26 mouse cellular contexts compared by ENCODE assay signal in the genomic region with DNA sequence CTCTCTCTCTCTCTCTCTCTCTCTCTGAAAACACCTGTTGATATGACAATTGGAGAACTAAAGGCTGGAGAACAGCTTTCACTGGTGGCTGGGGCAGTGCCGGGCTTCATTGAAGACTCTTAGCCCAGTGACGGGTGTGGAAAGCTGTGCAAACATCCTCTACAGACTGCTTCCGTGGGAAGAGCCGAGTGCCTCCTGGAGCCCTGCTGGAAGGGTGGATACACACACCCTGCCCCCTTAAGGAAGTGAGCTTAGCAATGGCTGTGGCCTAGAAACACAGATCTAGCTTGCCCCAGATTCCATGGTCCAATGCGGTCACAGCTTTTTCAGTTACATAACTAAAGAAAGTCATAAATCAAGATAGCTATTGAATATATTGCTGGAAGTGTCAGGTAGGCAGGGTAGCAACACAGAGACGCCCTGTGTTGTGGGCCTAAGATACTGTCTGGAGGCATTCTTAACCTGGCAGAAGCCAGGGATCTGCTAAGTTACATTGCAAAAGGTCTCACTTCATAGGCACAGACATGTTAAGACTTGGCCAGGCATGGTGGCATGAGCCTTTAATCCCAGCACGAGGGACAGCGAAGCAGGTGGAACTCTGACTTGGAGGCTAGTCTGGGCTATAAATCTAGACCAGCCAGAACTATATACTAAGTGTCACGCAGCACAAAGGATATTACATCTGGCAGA. TPM values are rescaled to one million over a fixed set of nuclear protein-coding genes. Genes with fewer than 3 reads are reported as not detected.
DNase-seq lines count a peak whose midpoint lies in the region; ATAC-seq lines count a peak whose summit lies in the region.
"Had no signal": no experiment of that assay in that cellular context is flagged by ENCODE, and none has a peak within 500 bp of the region (broad histone marks: within the 10 kb centered on the region; RNA-seq: fewer than 3 reads in every experiment).

No protein-coding gene starts in this region.

- WGBS in intestine, embryonic 15.5 days, result 53% methylated on average over 9 of the region's 9 CpGs
- WGBS in lung, embryonic 16.5 days, result 63% methylated on average over 9 of the region's 9 CpGs
- WGBS in stomach, embryonic 14.5 days, result 63% methylated on average over 9 of the region's 9 CpGs

- H3K9me3 ChIP-seq in intestine, embryonic 15.5 days, result no peaks in the 10 kb centered on the region
- H3K9me3 ChIP-seq in lung, embryonic 16.5 days (ENCODE audit: control insufficient read depth, low read length), result peaks cover 5% of the 10 kb centered on the region; the same call in 1 of the 2 replicates
- H3K9me3 ChIP-seq in stomach, embryonic 14.5 days (ENCODE audit: control insufficient read depth, low read depth, low read length), result 0 out of 2 replicates have a peak, but pooled peaks cover 4% of the 10 kb centered on the region
- H3K9me3 ChIP-seq: forebrain, embryonic 15.5 days had no signal

- H3K4me1 ChIP-seq in intestine, embryonic 15.5 days (replicated peaks), result no peaks in the 10 kb centered on the region
- H3K4me1 ChIP-seq in lung, embryonic 16.5 days (replicated peaks; ENCODE audit: control insufficient read depth, insufficient read depth, low read length), result no peaks in the 10 kb centered on the region
- no peaks in the 10 kb centered on the region for H3K4me1 ChIP-seq in stomach, embryonic 14.5 days (ENCODE audit: control insufficient read depth, insufficient read depth, low read length)
- H3K4me1 ChIP-seq: forebrain, embryonic 15.5 days; heart, embryonic 10.5 days; hindbrain, embryonic 13.5 days; limb, embryonic 13.5 days; liver, embryonic 13.5 days; midbrain, embryonic 15.5 days had no signal

- no peak overlapping the region for H3K4me2 ChIP-seq in intestine, embryonic 15.5 days (replicated peaks)
- no peak overlapping the region for H3K4me2 ChIP-seq in lung, embryonic 16.5 days (ENCODE audit: low read depth, low read length)
- no peak overlapping the region for H3K4me2 ChIP-seq in stomach, embryonic 14.5 days (replicated peaks; ENCODE audit: low read depth, low read length)
- H3K4me2 ChIP-seq: forebrain, embryonic 15.5 days; hindbrain, embryonic 13.5 days; limb, embryonic 13.5 days; liver, embryonic 13.5 days; midbrain, embryonic 15.5 days had no signal

- no peak overlapping the region for H3K4me3 ChIP-seq in intestine, embryonic 15.5 days (replicated peaks)
- no peak overlapping the region for H3K4me3 ChIP-seq in lung, embryonic 16.5 days (ENCODE audit: low read length)
- no peak overlapping the region for H3K4me3 ChIP-seq in stomach, embryonic 14.5 days (ENCODE audit: low read depth, low read length)
- H3K4me3 ChIP-seq: forebrain, embryonic 15.5 days; heart, embryonic 10.5 days; hindbrain, embryonic 13.5 days; limb, embryonic 13.5 days; liver, embryonic 13.5 days; midbrain, embryonic 15.5 days had no signal

- peak; percentile 97 for DNase-seq in gonadal fat pad, adult 2 months (ENCODE audit: low read depth)
- DNase-seq in ovary, postnatal 14 days (ENCODE audit: low spot score), result no peak
- DNase-seq in embryo, embryonic 10 days (ENCODE audit: low spot score), result no peak
- no peak for DNase-seq in adrenal gland, postnatal 4 days (ENCODE audit: low spot score in 2 of 2)
- DNase-seq: adrenal gland, adult 2 months; cerebellum, postnatal 14 days; gastrocnemius, postnatal 36 days; heart, postnatal 10 days; kidney, adult 11 months; liver, embryonic 13.5 days; right cerebral cortex, postnatal 25 days; thymus, postnatal 25 days had no signal

- H3K36me3 ChIP-seq in intestine, embryonic 15.5 days, result no peaks in the 10 kb centered on the region
- no peaks in the 10 kb centered on the region for H3K36me3 ChIP-seq in lung, embryonic 16.5 days (ENCODE audit: control insufficient read depth, insufficient read depth, low read length)
- H3K36me3 ChIP-seq in stomach, embryonic 14.5 days (ENCODE audit: control insufficient read depth, insufficient read depth, low read length), result no peaks in the 10 kb centered on the region
- H3K36me3 ChIP-seq: forebrain, embryonic 15.5 days; heart, embryonic 10.5 days; hindbrain, embryonic 13.5 days; limb, embryonic 13.5 days; liver, embryonic 13.5 days; midbrain, embryonic 15.5 days had no signal

- no peaks in the 10 kb centered on the region for H3K27me3 ChIP-seq in intestine, embryonic 15.5 days (replicated peaks)
- H3K27me3 ChIP-seq in lung, embryonic 16.5 days (ENCODE audit: control insufficient read depth, insufficient read depth, low read depth, low read length), result no peaks in the 10 kb centered on the region
- H3K27me3 ChIP-seq in stomach, embryonic 14.5 days (ENCODE audit: control insufficient read depth, insufficient read depth, low read length), result no peaks in the 10 kb centered on the region
- H3K27me3 ChIP-seq: forebrain, embryonic 15.5 days; hindbrain, embryonic 13.5 days; limb, embryonic 13.5 days; liver, embryonic 13.5 days; midbrain, embryonic 15.5 days had no signal

- H3K27ac ChIP-seq in intestine, embryonic 15.5 days, result peak overlapping the region; percentile 52
- peak overlapping the region; percentile 41 for H3K27ac ChIP-seq in lung, embryonic 16.5 days (ENCODE audit: low read length)
- peak overlapping the region; percentile 67; the same call in 1 of the 2 replicates for H3K27ac ChIP-seq in stomach, embryonic 14.5 days (ENCODE audit: low read length)
- H3K27ac ChIP-seq: forebrain, embryonic 15.5 days; heart, embryonic 10.5 days; hindbrain, embryonic 13.5 days; limb, embryonic 13.5 days; liver, embryonic 13.5 days; midbrain, embryonic 15.5 days had no signal

- ATAC-seq in intestine, embryonic 15.5 days, result peak; percentile 93
- peak; percentile 90 for ATAC-seq in lung, embryonic 16.5 days (ENCODE audit: low read depth)
- peak; percentile 86 for ATAC-seq in stomach, embryonic 14.5 days (ENCODE audit: insufficient number of reproducible peaks, insufficient read depth, low FRiP score, low read depth)
- ATAC-seq: forebrain, embryonic 15.5 days; midbrain, embryonic 15.5 days had no signal

- H3K9ac ChIP-seq in intestine, embryonic 15.5 days, result no peak overlapping the region
- no peak overlapping the region for H3K9ac ChIP-seq in lung, embryonic 16.5 days (ENCODE audit: low read length)
- H3K9ac ChIP-seq in stomach, embryonic 14.5 days (replicated peaks; ENCODE audit: low read depth, low read length), result no peak overlapping the region
- H3K9ac ChIP-seq: forebrain, embryonic 15.5 days; hindbrain, embryonic 13.5 days; limb, embryonic 13.5 days; liver, embryonic 13.5 days; midbrain, embryonic 15.5 days had no signal

RNA-seq across cellular contexts. Expression of a gene that starts 16.5 kb away (rescaled TPM):
- 1.5 TPM in 1 of 2 replicates, not detected in the other for polyA plus RNA-seq in gonadal fat pad, adult 2 months (2012; rRNA removed)
- 1.9 and 2.8 TPM in 2 replicates for polyA plus RNA-seq in intestine, embryonic 15.5 days (2015; fragmentation: Nextera tagmentation; extraction: Ambion mirVana)
- polyA plus RNA-seq in lung, embryonic 16.5 days (2015; fragmentation: Nextera tagmentation; extraction: Ambion mirVana), result 3.7 and 18.1 TPM in 2 replicates
- polyA plus RNA-seq in stomach, embryonic 14.5 days (2014; fragmentation: Nextera tagmentation; extraction: Ambion mirVana), result 9.2 and 20.2 TPM in 2 replicates
- total RNA-seq in adrenal gland, postnatal 4 days (2021), result 1 to 10 TPM; 1.9 to 3.1 TPM
- total RNA-seq: adrenal gland, adult 2 months; gastrocnemius, postnatal 36 days; heart, postnatal 10 days; layer of hippocampus, postnatal 25 days; left cerebral cortex, postnatal 14 days; megakaryocyte progenitor cell, adult 5-6 weeks; neutrophil, adult 5-6 weeks had no signal
- polyA plus RNA-seq: adrenal gland, adult 2 months; heart, embryonic 10.5 days; hindbrain, embryonic 13.5 days; testis, adult 2 months had no signal

RNA-seq across cellular contexts. Expression of a gene that starts 19.4 kb away (rescaled TPM):
- polyA plus RNA-seq in gonadal fat pad, adult 2 months (2012; rRNA removed), result 45.9 and 62.5 TPM in 2 replicates
- polyA plus RNA-seq in intestine, embryonic 15.5 days (2015; fragmentation: Nextera tagmentation; extraction: Ambion mirVana), result 10.9 and 15.5 TPM in 2 replicates
- polyA plus RNA-seq in lung, embryonic 16.5 days (2015; fragmentation: Nextera tagmentation; extraction: Ambion mirVana), result 0.35 and 0.67 TPM in 2 replicates
- polyA plus RNA-seq in stomach, embryonic 14.5 days (2014; fragmentation: Nextera tagmentation; extraction: Ambion mirVana), result 0.55 and 3.4 TPM in 2 replicates
- total RNA-seq in adrenal gland, postnatal 4 days (2021), result 1 to 10 TPM; 2.7 to 2.9 TPM
- total RNA-seq: layer of hippocampus, postnatal 25 days had no signal
- polyA plus RNA-seq: limb, embryonic 13.5 days; midbrain, embryonic 15.5 days had no signal

RNA-seq across cellular contexts. Expression of a gene that starts 40.6 kb away (rescaled TPM):
- 11.1 and 17.7 TPM in 2 replicates for polyA plus RNA-seq in gonadal fat pad, adult 2 months (2012; rRNA removed)
- 4.6 and 5.3 TPM in 2 replicates for polyA plus RNA-seq in intestine, embryonic 15.5 days (2015; fragmentation: Nextera tagmentation; extraction: Ambion mirVana)
- 12.6 and 21.0 TPM in 2 replicates for polyA plus RNA-seq in lung, embryonic 16.5 days (2015; fragmentation: Nextera tagmentation; extraction: Ambion mirVana)
- 5.9 and 14.6 TPM in 2 replicates for polyA plus RNA-seq in stomach, embryonic 14.5 days (2014; fragmentation: Nextera tagmentation; extraction: Ambion mirVana)
- 1 to 10 TPM; 3.2 to 4.2 TPM for total RNA-seq in adrenal gland, postnatal 4 days (2021)
- total RNA-seq: neutrophil, adult 5-6 weeks had no signal
- polyA plus RNA-seq: liver, embryonic 13.5 days had no signal

RNA-seq across cellular contexts. Expression of a gene that starts 51.8 kb away (rescaled TPM):
- not detected in 2 replicates for polyA plus RNA-seq in gonadal fat pad, adult 2 months (2012; rRNA removed)
- polyA plus RNA-seq in intestine, embryonic 15.5 days (2015; fragmentation: Nextera tagmentation; extraction: Ambion mirVana), result 0.54 and 0.83 TPM in 2 replicates
- not detected in 2 replicates for polyA plus RNA-seq in lung, embryonic 16.5 days (2015; fragmentation: Nextera tagmentation; extraction: Ambion mirVana)
- polyA plus RNA-seq in stomach, embryonic 14.5 days (2014; fragmentation: Nextera tagmentation; extraction: Ambion mirVana), result 0.41 TPM in 1 of 2 replicates, not detected in the other
- total RNA-seq in adrenal gland, postnatal 4 days (2021), result 1 to 10 TPM in 1 of 2 experiments, under 1 TPM in 1; 0.37 to 1.6 TPM
- total RNA-seq: gastrocnemius, postnatal 36 days; heart, postnatal 10 days; layer of hippocampus, postnatal 25 days; megakaryocyte progenitor cell, adult 5-6 weeks had no signal
- polyA plus RNA-seq: brain, embryonic 14.5 days; forebrain, embryonic 15.5 days; limb, embryonic 13.5 days; liver, embryonic 13.5 days; midbrain, embryonic 15.5 days; testis, adult 2 months had no signal

RNA-seq across cellular contexts. Expression of a gene that starts 52.9 kb away (rescaled TPM):
- 3.8 and 4.7 TPM in 2 replicates for polyA plus RNA-seq in gonadal fat pad, adult 2 months (2012; rRNA removed)
- polyA plus RNA-seq in intestine, embryonic 15.5 days (2015; fragmentation: Nextera tagmentation; extraction: Ambion mirVana), result 1.4 TPM in 2 replicates
- 1.5 and 2.6 TPM in 2 replicates for polyA plus RNA-seq in lung, embryonic 16.5 days (2015; fragmentation: Nextera tagmentation; extraction: Ambion mirVana)
- 0.91 and 1.1 TPM in 2 replicates for polyA plus RNA-seq in stomach, embryonic 14.5 days (2014; fragmentation: Nextera tagmentation; extraction: Ambion mirVana)
- 10 to 100 TPM; 32.1 to 36.8 TPM for total RNA-seq in adrenal gland, postnatal 4 days (2021)
